ENCODE assay signal across 8 mouse cellular contexts in genomic region chr4:119539836-119540532, GRCm38 (mm10). TPM values are rescaled to one million over a fixed set of nuclear protein-coding genes. Genes with fewer than 3 reads are reported as not detected.
DNase-seq lines count a peak whose midpoint lies in the region; ATAC-seq and TF ChIP-seq lines count a peak whose summit lies in the region.

No protein-coding gene starts in this region.

- H3K9me3 ChIP-seq in ES-Bruce4 (replicated peaks; ENCODE audit: control insufficient read depth, insufficient read depth, low read length, poor library complexity, severe bottlenecking): no peaks in the 10 kb centered on the region
- no peaks in the 10 kb centered on the region for H3K9me3 ChIP-seq in heart, embryonic 14.5 days (ENCODE audit: control insufficient read depth, low read length)

- H3K9ac ChIP-seq in ES-Bruce4 (ENCODE audit: low read depth, poor library complexity, severe bottlenecking): peak overlapping the region; percentile 95
- peak overlapping the region; percentile 86 for H3K9ac ChIP-seq in heart, embryonic 14.5 days (ENCODE audit: low read length)

- ATAC-seq in erythroblast, adult 5-6 weeks (replicated peaks; ENCODE audit: low FRiP score, poor library complexity, severe bottlenecking): peak; percentile 45; the same call in 1 of the 2 replicates
- ATAC-seq in heart, embryonic 14.5 days (ENCODE audit: insufficient number of reproducible peaks, insufficient read depth, low FRiP score, low read depth): peak; percentile 75

- DNase-seq in adrenal gland, postnatal 25 days: peak; percentile 45
- peak; percentile 65 for DNase-seq in kidney, postnatal 10 days
- DNase-seq in lung, postnatal 14 days: peak; percentile 38
- peak; percentile 18 for DNase-seq in ovary, postnatal 14 days (ENCODE audit: low spot score)
- DNase-seq in thymus, postnatal 36 days: peak; percentile 62 to 79

- WGBS in heart, embryonic 14.5 days: under 1% methylated on average over 42 of the region's 76 CpGs

- TF ChIP-seq CTCF in ES-Bruce4 (IDR thresholded peaks at IDR 0.05; ENCODE audit: low read depth, low read length): no peak

- TF ChIP-seq EP300 in ES-Bruce4 (IDR thresholded peaks at IDR 0.05; ENCODE audit: insufficient read depth, low read depth, low read length): no peak

- H3K4me3 ChIP-seq in ES-Bruce4 (ENCODE audit: low read depth, low read length): peak overlapping the region; percentile 93
- H3K4me3 ChIP-seq in heart, embryonic 14.5 days (ENCODE audit: control insufficient read depth in 1 of 2, insufficient read depth in 1 of 2, low read depth in 1 of 2, low read length in 2 of 2): peak overlapping the region; percentile 67 to 91

- H3K27me3 ChIP-seq in ES-Bruce4 (ENCODE audit: control insufficient read depth, insufficient read depth, low read length, poor library complexity, severe bottlenecking): no peaks in the 10 kb centered on the region
- no peaks in the 10 kb centered on the region for H3K27me3 ChIP-seq in heart, embryonic 14.5 days (ENCODE audit: control insufficient read depth, insufficient read depth, low read length)

- H3K4me2 ChIP-seq in heart, embryonic 14.5 days (ENCODE audit: low read length): peak overlapping the region; percentile 75

- H3K36me3 ChIP-seq in ES-Bruce4 (ENCODE audit: control insufficient read depth, insufficient read depth, low read length, poor library complexity, severe bottlenecking): no peaks in the 10 kb centered on the region
- H3K36me3 ChIP-seq in heart, embryonic 14.5 days (ENCODE audit: control insufficient read depth, insufficient read depth, low read length): no peaks in the 10 kb centered on the region

- peak overlapping the region; percentile 49 for H3K27ac ChIP-seq in ES-Bruce4 (ENCODE audit: insufficient read depth, low read length)
- H3K27ac ChIP-seq in heart, embryonic 14.5 days (replicated peaks in 1 of 2; ENCODE audit: control insufficient read depth in 1 of 2, insufficient read depth in 1 of 2, low read depth in 2 of 2, low read length in 2 of 2): peak overlapping the region; percentile 98

- H3K4me1 ChIP-seq in ES-Bruce4 (ENCODE audit: control insufficient read depth, insufficient read depth, low read length): no peaks in the 10 kb centered on the region
- H3K4me1 ChIP-seq in heart, embryonic 14.5 days (ENCODE audit: control insufficient read depth in 2 of 2, insufficient read depth in 2 of 2, low read length in 2 of 2): peaks cover 5 to 23% of the 10 kb centered on the region in 2 experiments

- no peak for TF ChIP-seq POLR2A in ES-Bruce4 (IDR thresholded peaks at IDR 0.05; ENCODE audit: insufficient read depth, low read length)

RNA-seq across cellular contexts. Expression of gene Frg2f1, which starts 0.7 kb away (rescaled TPM):
- polyA plus RNA-seq in ES-Bruce4 (2011; ENCODE audit: insufficient read depth, insufficient read length, low read depth, missing spikeins): 1.2 and 2.2 TPM in 2 replicates
- 11.0 and 14.2 TPM in 2 replicates for total RNA-seq in adrenal gland, postnatal 25 days (2021)
- total RNA-seq in erythroblast, adult 5-6 weeks (2015; ENCODE audit: low replicate concordance): not detected in 2 replicates
- not detected in 2 replicates for total RNA-seq in erythroblast, adult 5-6 weeks (2017; ENCODE audit: low replicate concordance)
- polyA plus RNA-seq in heart, embryonic 14.5 days (2014; fragmentation: Nextera tagmentation; extraction: Ambion mirVana): 4.4 and 5.0 TPM in 2 replicates

RNA-seq across cellular contexts. Expression of gene Foxj3, which starts 3.2 kb away (rescaled TPM):
- polyA plus RNA-seq in ES-Bruce4 (2011; ENCODE audit: insufficient read depth, insufficient read length, low read depth, missing spikeins): 47.9 and 51.0 TPM in 2 replicates
- 32.3 and 42.8 TPM in 2 replicates for total RNA-seq in adrenal gland, postnatal 25 days (2021)
- 5.0 and 16.1 TPM in 2 replicates for total RNA-seq in erythroblast, adult 5-6 weeks (2015; ENCODE audit: low replicate concordance)
- total RNA-seq in erythroblast, adult 5-6 weeks (2017; ENCODE audit: low replicate concordance): 6.4 and 15.9 TPM in 2 replicates
- polyA plus RNA-seq in heart, embryonic 14.5 days (2014; fragmentation: Nextera tagmentation; extraction: Ambion mirVana): 23.0 and 25.8 TPM in 2 replicates

RNA-seq across cellular contexts. Expression of gene Rimkla, which starts 47.6 kb away (rescaled TPM):
- polyA plus RNA-seq in ES-Bruce4 (2011; ENCODE audit: insufficient read depth, insufficient read length, low read depth, missing spikeins): 3.3 and 5.5 TPM in 2 replicates
- total RNA-seq in adrenal gland, postnatal 25 days (2021): 0.21 and 0.67 TPM in 2 replicates
- total RNA-seq in erythroblast, adult 5-6 weeks (2015; ENCODE audit: low replicate concordance): not detected in 2 replicates
- not detected in 2 replicates for total RNA-seq in erythroblast, adult 5-6 weeks (2017; ENCODE audit: low replicate concordance)
- polyA plus RNA-seq in heart, embryonic 14.5 days (2014; fragmentation: Nextera tagmentation; extraction: Ambion mirVana): 5.7 TPM in 2 replicates

Comparison
In these comparisons a context has a peak if more than half of its experiments do, and no peak if none do; other contexts are left out.
1. Peak in every context shown above with its lines: DNase-seq, ATAC-seq, H3K4me3 ChIP-seq and H3K27ac ChIP-seq.
2. DNase-seq: peak in every context shown above with its lines; median percentile 70 in thymus, postnatal 36 days; 65 in kidney, postnatal 10 days; 45 in adrenal gland, postnatal 25 days; 38 in lung, postnatal 14 days; 18 in ovary, postnatal 14 days.
3. RNA of gene Frg2f1, which starts 0.7 kb away (total RNA-seq): 11.0 to 14.2 TPM in adrenal gland, postnatal 25 days; not detected in erythroblast, adult 5-6 weeks; every median in the first group is over 10 times any median in the second.